Mouse (Mus musculus) v-Abl transformed pro-B cells (cell line): ENCODE measurements around the gene Rbfox1.

Experiments
- in situ Hi-C, 2 experiments: fragments of 400-800 bp; cut with MboI; formaldehyde crosslinking; loops; one replicate each; pipeline ENCODE4 v1.15.1; 2025; ENCODE audit not compliant: unreplicated experiment in 2 of 2

The Rbfox1 gene

DNA sequence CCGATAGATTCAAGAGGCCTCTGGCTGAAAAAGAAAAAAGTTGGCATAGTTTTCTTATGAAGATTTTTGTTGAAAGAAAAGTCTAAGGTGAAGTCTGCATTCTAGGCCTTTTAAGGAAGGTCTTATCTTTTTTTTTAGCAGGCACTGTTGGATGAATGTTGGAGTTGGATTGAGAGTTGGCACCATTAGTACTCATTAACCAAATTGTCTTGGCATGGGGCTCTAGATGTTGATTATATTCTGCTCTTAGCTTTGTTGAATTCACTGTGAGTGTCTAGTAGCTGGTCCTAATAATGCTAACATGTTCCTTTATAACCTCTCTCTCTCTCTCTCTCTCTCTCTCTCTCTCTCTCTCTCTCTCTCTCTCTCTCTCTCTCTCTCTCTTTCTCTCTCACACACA, 731.4 kb downstream of the Rbfox1 start:
- in situ Hi-C loops = no loop called here

DNA sequence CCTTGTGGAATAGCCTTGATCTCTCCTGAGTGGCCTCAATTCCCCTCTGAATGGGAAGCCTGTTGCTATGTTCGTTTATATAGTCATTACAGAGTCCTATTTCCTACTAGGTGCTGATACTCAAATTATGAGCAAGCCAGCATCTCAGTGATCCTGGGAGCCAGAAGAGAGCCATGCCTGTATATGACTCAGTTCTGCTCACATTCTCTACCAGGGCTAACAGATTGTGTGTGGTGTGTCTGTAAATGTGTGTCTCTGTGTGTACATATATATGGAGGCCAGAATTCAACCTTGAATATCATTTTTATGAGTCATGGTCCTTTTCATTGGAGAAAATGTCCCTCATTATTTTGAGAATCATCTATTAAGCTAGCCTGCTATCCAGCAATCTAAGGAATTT, 755.2 kb downstream of the Rbfox1 start:
- in situ Hi-C loops = no loop called here

DNA sequence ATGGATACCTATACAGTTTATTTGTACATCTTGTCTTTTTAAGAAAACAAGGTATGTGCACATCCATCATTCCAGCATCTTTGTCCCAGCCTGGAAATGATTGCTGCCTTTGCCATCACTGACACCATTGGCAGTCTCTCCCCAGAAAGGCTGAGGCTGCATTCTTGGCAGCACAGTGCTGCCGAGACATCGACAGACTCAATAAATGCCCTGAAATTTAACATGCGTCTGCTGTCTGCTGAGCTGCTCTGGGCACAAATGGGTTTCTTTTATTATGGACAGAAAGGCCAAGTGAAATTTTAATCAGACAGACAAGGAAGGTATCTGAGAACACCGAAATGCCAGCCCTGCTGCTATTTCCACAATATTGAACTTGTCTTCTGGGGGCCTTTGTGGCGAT, 761.8 kb downstream of the Rbfox1 start:
- in situ Hi-C loops = no loop called here

DNA sequence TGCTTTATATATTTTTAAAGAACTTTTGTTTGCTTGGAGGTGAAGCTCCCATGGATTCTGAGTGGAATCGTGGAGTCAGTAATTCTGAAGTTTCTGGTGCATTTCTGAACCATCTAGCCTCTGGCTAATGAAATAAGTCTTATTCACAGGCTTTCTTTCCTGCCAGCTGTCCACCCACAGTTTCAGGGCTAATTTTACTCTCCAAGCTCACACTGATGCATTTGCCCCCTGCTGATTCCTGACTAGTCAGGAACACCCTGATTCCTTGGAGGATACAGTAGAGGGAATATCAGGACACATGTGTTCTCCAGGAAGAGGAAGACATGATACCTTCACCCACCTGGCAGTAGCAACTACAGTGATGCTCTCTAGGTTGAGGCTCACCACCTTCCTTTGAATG, 763.6 kb downstream of the Rbfox1 start:
- in situ Hi-C loops = no loop called here

DNA sequence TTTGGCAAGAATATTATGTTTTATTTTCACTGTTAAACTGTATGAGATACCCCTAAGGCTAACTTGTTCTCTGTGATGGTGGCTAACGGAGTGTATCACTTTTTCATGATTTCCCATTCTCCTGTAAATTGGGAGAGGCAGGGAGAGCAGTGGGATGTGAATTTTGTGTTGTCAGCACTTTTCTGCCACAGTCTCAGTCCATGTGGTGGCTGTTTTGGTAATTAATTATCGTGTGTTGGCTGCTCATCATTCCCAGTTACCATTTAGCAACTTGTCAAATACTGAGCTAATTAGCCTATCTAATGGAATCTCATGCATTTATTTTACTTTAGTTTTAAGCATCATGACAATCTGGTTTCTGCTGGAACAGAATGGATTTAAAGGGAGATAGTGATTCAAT, 773.4 kb downstream of the Rbfox1 start:
- in situ Hi-C loops = no loop called here

DNA sequence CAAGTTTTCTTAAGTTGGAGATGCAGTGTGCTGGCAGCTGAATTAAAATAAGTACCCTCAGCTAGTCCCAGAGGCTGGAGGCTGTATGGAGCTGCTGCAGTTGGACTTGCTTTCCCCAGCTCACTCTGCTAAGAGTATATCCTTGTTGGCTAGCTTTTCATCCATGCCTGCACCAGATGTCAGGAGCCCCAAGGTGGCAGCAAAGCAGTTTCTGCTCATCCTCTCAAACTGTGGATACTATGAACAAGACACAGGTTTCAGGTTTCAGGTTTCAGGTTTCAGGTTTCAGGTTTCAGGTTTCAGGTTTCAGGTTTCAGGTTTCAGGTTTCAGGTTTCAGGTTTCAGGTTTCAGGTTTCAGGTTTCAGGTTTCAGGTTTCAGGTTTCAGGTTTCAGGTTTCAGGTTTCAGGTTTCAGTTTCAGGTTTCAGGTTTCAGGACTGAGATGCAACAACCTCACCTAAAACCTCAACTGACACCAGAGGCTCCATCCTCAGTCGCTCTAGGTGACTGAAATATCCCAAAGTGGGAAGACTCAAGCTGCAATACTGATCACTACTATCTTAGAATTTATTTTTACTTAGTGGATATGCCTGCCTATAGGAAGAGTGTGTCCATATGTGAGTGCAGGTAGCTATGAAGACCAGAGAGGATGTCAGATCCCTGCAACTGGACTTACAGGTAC, 801.1 kb downstream of the Rbfox1 start:
- in situ Hi-C loops = no loop called here

DNA sequence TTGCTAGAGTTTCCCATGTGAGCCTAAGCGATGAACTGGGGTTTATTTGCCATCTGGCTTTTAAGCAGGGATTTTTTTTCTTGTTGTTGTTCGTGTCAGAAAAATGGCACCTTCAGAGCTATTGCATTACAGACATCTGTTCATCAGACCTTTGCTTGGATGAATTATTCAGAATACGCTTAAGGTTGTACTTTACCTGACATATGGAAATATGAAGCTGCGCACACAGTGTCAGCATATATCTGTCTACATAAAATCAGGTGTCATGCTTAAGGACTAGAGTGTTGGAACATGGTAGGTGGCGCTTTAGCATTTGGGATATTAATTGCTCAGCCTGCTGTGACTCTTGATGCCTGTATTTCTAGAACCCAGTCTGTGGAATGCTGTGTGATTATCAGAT, 819.7 kb downstream of the Rbfox1 start:
- in situ Hi-C loops = no loop called here

DNA sequence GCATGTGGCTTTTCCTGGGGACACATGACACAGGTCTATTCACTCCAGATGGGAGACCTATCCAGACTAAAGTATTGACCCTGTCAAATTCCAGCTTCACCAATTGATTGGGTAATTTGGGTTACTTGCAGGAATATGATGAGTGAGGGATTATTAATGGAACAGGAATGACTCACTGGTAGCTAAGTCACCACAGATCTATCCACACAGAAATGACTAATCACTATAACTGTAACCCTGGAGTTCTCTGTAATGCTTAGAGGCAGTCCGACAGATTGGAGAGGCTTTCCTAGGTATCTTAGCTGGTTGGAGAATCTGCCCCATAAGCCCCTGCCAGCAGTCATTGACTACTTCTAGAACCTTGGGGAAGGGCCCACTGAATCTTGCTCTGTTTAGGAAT, 827.2 kb downstream of the Rbfox1 start:
- in situ Hi-C loops = no loop called here

DNA sequence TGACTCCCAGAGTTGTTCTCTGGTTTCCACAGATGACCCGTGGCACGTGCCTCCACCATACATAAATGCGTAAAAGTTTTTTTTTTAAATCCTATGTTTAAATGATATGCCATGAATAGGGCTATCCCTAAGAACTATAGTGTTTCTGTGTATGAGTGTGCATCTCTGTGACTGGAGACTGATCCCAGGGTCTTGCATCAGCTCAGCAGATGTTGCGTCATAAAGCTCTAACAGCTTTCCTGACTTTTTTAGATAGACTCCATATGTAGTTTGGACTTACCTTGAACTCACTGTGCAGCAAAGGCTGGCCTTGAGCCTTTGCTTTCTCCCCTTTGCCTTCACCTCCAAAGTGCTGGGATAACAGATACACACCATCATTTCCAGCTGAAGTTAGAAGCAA, 830.1 kb downstream of the Rbfox1 start:
- in situ Hi-C loops = no loop called here

DNA sequence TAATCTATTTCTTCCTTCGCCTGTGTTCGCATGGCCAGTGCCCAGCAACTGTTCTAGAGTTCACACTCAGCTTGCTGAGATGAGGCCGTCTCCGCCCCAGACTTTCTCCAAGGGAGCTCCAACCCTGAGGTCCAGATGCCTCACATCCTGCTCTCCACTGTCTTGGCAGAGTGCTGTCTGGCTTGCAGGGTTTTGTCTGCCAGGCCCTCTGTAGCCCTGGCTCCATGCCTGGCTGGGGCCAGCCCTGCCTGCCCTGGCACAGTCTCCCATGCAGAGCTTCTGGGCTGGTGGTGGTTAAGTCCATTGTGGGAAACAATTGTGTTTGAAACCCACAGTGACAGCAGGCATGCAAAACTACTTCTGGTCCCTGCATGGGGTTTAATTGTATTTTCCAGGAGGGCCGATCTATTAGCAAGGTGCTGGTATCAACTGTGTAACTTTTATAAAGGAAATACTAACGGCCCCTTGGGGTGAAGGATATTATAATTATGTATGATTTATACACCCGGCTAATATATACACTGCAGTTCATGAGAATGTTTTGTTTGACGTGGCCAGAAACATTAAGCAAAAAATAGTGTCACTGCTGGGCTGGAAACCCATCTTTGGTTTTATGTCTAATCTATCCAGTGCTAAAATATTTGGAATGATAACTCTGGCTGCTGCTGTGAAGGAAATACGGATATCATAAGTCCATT, 831.2 kb downstream of the Rbfox1 start:
- in situ Hi-C loops = no loop called here

DNA sequence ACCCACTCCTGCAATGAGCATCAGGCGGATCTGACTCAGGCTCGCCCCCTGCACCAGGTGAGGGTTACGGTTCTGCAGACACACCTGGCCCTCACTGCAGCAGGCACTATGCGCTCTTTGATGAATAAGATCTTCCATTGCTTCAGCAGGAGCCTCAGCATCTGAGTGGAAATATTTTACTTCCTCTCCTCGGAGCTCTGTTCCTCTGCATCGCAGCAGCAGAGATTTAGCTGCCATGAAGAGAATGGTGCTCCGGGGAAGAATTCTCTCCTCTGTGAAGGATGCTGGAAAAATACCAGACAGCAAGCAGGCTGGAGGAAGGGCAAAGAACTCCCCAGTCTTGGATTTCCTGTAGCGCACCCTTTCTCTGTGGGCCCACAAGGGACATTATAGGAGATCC, 833.9 kb downstream of the Rbfox1 start:
- in situ Hi-C loops = no loop called here

DNA sequence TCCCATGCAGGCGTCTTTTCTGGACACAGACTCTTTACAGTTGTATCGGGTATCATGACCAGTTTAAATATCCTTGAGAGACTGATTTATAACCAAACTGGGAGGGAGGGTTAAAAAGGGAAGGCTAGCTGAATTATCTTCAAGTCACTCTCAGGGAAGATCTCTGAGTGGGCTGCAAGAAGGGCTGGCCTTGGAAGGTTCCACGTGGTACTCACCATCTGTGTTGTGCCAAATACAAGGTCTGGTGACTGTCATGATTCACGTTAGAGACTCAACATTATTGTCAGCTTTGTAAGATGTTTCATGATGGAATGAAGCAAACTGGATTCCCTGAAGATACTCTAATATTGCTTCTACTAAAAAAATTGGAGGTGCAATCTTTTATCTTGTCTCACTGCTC, 847.5 kb downstream of the Rbfox1 start:
- in situ Hi-C loops = no loop called here

DNA sequence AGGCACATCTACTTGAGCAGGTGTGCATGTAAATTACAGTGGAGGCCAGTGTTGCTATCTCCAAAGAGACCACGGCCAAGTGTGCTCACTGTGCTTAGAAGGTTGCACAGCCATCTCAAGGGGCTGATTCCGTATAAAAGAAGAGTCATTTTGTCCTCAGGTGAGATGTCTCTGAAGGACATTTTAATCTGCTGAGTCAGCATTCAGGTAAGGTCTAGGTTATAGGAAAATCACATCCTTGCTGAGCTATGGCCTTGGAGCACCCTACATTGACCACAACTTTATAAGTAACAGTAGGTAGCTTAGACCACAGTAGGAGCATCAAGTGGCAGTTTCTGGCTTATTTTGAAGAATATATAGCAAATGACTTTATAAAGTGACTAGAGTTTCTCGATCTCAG, 848.3 kb downstream of the Rbfox1 start:
- in situ Hi-C loops = no loop called here

DNA sequence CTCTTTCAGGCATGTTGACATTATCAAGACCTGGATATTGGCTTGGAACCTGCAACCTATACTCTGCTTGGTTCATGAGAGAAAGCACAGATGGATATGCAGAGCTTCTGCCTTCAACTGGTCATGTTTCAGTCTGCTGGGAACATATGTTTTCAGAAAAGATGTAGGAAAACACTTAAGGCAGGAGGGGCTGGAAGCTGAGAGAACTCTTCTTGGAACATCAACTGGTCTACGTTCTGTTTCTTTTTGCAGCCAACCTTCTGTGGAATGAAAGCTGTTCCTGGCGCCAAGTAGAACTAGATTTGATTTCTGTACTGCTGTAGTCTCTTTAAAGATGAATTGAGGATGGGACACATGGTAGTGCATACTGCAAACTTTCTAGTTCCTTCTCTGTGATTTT, 851.4 kb downstream of the Rbfox1 start:
- in situ Hi-C loops = no loop called here

DNA sequence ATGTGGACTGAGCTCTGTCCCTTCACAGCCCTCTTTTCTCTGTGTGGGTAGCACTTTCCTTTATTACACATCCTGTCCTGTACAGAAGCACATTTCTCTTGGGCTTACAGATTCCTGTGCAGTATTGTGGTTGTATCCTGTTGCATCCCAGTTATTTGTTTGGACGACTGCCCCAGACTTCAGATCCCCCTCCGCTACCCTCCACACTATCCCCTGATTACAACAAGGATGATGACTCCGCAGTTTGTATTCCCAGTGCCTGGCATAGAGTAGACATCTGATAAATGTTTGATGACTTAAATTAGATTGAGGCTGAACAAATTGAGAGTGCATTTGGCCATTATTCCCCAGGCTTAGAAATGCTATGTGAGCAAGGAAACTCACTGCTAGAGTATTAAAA, 851.8 kb downstream of the Rbfox1 start:
- in situ Hi-C loops = no loop called here

DNA sequence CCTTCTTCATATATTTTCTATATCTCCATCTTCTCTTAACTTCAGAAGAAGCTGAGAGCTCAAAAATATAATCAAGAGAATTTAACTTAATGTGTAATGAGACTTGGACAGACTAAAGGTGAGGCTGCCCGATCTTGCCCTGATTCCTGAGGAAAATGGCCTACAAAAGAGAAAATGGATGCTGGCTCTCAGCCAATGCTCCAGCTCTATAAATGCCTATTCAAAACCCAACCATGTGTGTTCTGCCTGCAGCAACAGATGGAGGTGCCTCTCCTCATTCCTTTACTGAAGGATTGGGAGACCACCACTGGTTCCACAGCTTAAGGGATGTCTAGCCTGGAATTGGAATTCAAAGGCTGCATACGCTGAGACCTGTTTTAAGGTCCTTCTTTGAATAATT, 861.0 kb downstream of the Rbfox1 start:
- in situ Hi-C loops = no loop called here

DNA sequence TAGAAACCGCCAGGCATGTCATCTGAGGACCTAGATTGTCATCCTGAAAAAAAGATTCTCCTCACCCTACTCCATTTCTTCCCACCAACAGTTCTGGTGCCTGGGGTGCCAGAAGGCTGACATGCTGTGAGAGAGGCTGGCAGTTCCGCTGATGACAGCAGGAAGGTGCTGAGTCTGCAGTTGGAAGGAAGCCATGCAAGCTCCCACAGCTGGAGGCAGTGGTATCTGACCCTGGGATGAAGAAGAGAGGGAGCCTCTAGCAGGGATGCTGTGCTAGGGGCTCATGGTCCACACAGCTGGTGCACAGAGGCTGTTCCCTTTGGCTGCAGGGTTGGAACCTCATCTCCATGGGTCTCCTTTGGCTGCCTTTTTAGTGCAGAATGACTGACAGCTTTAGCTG, 865.3 kb downstream of the Rbfox1 start:
- in situ Hi-C loops = no loop called here

DNA sequence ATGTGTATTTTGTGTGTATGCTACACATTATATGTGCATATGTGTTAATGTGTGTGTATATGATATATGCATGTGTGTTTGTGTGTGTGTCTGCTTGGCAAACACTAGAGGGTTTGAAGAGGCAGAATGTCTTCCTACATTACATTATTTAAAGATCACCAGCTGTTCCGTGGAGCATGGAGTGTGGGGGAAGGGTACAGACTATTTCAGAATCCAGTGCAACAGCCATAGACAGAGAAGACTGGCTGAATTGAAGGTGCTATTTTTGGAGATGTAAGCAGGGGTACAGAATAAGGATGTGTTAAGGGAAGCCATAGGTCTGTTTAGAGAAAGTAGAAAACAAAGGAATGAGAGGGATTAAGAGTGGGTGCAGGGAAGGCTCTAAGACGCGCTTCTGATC, 869.7 kb downstream of the Rbfox1 start:
- in situ Hi-C loops = no loop called here

DNA sequence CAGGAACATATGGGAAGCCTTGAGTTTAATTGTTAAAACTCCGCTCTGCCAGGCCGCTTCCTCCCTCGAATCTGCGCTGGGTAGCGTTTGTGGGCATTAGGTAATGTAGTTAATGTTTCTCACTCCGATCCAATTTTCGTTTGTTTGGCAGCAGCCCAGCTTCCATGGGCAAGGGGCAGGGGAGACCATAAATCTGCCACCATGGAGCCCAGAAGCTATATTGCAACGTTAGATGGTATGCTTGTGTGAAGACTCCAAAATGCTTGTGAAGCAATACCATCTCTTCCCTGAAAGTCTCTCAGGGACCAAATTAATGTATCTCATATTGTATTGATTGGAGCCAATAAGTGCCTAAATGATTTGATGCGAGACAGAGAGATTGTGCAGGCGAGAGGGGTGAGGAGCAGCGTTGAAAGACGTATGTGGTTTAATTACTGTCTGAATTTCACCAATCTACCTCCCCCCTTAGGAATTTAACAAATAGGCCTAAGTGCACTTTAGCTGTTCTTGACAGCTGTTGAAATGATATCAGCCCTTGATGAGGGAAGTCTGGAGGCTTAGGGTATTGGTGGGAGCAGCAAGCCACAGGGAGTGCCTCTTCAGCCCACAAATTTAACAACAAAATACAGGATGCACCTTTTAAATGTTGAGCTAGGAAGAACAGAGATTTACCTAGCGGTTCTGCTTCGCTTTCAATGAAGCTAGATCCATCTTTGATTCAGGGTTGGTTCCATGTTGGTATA, 884.5 kb downstream of the Rbfox1 start:
- in situ Hi-C loops = no loop called here

DNA sequence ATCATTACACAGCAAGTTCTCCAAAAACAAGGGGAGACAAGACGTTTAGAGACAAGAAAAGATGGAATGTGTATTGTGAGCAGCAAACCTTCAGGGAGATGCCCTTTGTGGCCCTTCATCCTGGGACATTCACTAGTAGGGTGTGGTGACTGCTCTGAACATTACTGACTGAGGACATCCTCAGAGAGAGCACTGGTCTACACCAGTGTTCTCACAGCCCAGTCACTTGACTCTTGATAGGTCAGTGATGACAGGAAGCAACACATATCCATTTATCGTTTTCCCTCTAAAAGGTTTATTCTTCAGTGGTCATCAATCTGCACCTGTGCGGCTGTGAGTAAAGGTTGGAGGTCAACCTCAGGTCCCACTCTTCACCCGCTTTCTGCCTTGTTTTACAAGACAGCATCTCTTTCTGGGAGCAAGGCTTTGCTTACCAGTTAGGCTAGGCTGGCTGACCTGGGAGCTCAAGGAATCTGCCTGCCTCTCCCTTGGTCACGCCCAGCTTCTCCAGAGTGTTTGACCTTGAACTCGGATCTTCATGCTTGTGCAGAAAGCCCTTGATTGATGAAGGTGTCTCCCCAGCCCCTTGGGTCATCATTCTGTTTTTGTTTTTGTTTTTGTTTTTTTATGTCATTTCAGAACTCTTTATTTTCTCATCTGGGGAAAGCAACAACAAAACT, 892.5 kb downstream of the Rbfox1 start:
- in situ Hi-C loops = no loop called here

DNA sequence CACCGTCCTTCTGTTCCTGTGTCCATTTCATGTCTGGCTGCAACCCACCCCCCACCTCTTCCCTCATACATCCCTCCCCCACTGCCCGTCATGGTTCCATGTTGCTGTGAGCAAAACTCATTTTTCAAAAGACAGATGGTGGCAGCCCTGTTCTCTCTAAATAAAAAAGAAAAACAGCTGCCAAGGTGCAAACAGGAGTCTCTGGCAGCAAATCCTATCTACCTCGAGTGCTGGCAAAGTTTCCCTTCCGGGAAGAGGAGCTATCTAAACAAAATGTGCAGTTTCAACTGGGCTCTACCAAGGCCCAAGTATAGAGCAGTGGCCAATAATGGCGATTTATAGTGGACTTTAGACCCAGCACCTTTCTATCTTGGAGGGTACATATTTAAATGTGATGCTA, 899.0 kb downstream of the Rbfox1 start:
- in situ Hi-C loops = no loop called here
